Mouse (Mus musculus) left cerebral cortex, postnatal 36 days (tissue): Measurements from ENCODE around the gene Sept1. TPM values are rescaled to one million over a fixed set of nuclear protein-coding genes. Genes with fewer than 3 reads are reported as not detected.

Source experiments
- DNase-seq, 2 experiments: peaks; one replicate each; pipeline ENCODE4 v3.0.0; 2021 to 2022; ENCODE audit warnings: low spot score in 2 of 2, mixed read lengths in 1 of 2
- intact Hi-C: fragments of 180-260 bp; cut with DNase I; formaldehyde crosslinking; loops from one replicate; pipeline ENCODE4 v1.15.1; 2025
- total RNA-seq, 2 experiments: library from RNA; stranded (reverse); gene quantifications; 2 replicates each; pipeline ENCODE4 v1.2.3; 2021

Sept1 gene
- total RNA-seq, 2 experiments from 2014 or later: 3.2 to 5.6 TPM

- no peak for DNase-seq
- intact Hi-C loops: no loop called here
These were observed 9.1 kb downstream of the Sept1 start for GRCm38 (mm10) chr7:127223515-127224478.

DNA sequence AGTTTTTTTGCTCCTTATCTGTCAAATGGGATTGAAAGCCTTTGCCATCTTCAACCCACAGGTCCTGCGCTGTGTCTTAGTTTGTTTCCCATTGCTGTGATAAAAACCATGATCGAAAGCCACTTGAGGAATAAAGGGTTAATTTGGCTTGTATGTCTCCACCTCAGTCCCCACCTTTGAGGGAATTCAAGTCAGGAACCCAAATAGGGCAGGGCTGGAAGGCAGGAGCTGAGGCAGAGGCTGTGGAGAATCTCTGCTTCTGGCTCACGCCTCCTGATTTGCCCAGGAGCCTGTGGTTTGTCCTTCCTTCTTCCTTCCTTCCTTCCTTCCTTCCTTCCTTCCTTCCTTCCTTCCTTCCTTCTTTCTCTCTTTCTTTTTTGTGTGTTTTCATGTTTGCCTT is 9.8 kb downstream of the Sept1 start:
- no peak for DNase-seq
- intact Hi-C loops: no loop called here

DNA sequence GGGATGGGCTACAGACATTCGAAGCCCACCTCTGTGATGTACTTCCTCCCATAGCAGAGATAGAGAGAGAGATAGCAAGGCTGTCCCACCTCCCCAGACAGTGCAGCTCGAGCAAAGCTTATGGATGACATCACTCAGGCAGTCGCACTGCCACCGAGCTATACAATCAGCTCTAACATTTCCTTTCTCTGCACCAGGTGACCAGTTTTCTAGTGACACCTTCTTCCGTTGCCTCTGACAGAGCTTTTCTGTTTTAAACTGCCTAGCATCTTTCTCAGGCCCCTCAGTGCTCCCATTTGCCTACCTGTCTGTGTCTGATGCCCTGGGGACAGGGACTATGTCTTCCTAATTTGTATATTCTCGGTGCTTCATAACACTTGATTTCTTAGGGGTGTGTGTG is 12.5 kb downstream of the Sept1 start:
- intact Hi-C loops: no loop called here
- DNase-seq: no peak

GRCm38 (mm10) chr7:127218670-127219069 is 14.3 kb downstream of the Sept1 start:
- DNase-seq: no peak
- intact Hi-C loops: no loop called here

DNA sequence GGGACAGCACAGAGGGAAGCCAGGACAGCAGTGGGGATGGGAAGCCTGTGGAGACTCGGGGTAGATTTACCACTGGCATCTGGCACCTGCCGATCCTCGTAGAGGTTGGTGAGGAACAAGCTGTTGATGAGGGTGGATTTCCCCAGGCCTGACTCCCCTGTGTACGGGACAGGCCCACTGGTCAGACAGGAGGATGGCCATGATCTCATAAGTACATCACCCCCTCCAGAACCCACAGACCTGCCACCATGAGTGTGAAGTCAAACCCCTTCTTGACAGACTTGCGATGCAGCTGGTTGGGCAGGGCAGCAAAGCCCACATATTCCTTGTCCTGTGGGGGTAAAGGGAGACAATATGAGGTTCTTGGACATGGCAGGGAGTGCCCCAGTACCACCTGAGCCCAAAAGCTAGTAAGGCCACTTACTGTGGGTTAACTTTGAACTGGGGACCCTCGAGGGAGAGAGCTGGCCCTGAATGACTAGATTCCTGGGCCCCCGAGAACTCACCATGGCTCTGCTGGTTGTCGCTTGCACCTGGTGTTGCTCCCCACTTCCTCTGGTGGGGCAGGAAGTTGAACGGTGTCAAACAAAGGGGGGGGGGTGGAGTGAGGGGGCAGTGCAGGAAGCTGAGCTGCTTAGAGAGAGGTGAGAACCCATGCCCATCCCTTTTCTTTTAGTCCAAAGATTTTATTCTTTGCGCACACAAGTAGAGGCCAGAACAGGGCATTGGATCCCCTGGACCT is 14.9 kb downstream of the Sept1 start:
- intact Hi-C loops: no loop called here
- no peak for DNase-seq

- no peak for DNase-seq
- intact Hi-C loops: no loop called here
These were observed 15.5 kb downstream of the Sept1 start for GRCm38 (mm10) chr7:127217475-127217874.

DNA sequence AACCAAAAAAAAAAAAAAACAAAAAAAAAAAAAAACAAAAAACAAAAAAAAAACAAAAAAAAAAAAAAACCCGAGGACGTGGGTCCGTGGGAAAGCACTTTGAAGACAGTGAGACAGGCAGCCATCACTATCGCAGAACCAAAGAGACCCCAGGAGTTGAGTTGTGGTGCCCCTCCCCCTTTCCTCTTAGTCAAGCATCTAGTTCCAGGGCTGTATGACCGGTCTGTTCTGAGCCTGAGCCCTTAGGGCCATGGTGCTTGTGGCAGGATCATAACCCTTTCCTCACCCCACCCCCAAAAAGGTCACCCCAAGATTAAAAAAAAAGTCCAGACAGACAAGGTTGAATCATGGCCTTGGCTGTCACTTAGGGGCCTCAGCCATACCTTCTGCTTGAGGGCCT is 16.6 kb downstream of the Sept1 start:
- intact Hi-C loops: no loop called here
- no peak for DNase-seq

DNA sequence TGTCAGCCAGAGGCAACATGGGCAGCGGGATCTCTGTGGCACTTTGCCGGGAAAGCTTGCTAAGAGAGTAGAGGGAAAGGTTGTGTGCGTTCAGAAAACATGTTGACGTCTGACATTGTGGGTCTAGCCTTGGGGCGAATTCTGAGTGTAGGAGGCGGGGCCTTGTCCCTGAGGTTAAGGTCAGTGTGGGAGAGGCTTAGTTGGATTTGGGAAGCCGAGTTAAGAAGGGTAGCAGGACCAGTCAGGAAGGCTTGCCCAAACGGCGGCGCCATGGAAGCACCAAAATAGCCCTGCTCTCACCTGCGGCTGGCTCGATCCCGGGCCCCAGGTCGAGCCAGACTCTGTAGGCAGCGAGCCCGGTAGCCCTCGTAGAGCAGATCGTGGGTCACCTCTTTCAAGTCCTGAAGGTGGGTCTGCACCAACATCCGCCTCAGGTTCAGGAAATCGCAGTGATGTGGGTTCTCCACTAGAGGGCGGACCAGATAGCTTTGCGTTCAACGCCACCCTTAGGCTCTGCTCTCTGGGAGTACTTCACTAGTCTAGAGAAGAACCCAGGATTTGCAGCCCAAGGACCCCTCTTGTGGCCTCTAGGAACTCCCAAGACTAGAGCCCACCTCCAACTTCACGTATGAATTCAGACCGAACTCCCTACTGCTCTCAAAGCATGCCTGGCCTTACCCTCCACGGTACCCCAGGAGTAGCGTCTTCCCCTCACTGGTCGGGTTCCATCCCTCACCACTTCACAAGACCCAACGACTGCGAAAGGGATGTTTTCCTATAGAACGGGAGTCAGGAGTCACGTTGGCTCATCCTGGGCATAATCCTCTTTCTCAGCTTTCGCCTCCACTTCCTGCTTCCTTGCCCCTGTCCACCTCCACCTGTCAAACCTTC is 17.7 kb downstream of the Sept1 start:
- DNase-seq: peak in 1 of 2 experiments; percentile 42
- intact Hi-C loops: no loop called here

GRCm38 (mm10) chr7:127214521-127214920 is 18.4 kb downstream of the Sept1 start:
- intact Hi-C loops: no loop called here
- no peak for DNase-seq

GRCm38 (mm10) chr7:127213930-127214329 is 19.0 kb downstream of the Sept1 start:
- no peak for DNase-seq
- intact Hi-C loops: no loop called here

GRCm38 (mm10) chr7:127213485-127213884 is 19.4 kb downstream of the Sept1 start:
- intact Hi-C loops: no loop called here
- no peak for DNase-seq

GRCm38 (mm10) chr7:127212432-127213250 is 20.3 kb downstream of the Sept1 start:
- DNase-seq: no peak
- intact Hi-C loops: no loop called here

GRCm38 (mm10) chr7:127211014-127211745 is 21.8 kb downstream of the Sept1 start:
- DNase-seq: no peak
- intact Hi-C loops: no loop called here

GRCm38 (mm10) chr7:127210266-127210665 is 22.7 kb downstream of the Sept1 start:
- DNase-seq: no peak
- intact Hi-C loops: no loop called here

GRCm38 (mm10) chr7:127209851-127210250 is 23.1 kb downstream of the Sept1 start:
- intact Hi-C loops: no loop called here
- no peak for DNase-seq

DNA sequence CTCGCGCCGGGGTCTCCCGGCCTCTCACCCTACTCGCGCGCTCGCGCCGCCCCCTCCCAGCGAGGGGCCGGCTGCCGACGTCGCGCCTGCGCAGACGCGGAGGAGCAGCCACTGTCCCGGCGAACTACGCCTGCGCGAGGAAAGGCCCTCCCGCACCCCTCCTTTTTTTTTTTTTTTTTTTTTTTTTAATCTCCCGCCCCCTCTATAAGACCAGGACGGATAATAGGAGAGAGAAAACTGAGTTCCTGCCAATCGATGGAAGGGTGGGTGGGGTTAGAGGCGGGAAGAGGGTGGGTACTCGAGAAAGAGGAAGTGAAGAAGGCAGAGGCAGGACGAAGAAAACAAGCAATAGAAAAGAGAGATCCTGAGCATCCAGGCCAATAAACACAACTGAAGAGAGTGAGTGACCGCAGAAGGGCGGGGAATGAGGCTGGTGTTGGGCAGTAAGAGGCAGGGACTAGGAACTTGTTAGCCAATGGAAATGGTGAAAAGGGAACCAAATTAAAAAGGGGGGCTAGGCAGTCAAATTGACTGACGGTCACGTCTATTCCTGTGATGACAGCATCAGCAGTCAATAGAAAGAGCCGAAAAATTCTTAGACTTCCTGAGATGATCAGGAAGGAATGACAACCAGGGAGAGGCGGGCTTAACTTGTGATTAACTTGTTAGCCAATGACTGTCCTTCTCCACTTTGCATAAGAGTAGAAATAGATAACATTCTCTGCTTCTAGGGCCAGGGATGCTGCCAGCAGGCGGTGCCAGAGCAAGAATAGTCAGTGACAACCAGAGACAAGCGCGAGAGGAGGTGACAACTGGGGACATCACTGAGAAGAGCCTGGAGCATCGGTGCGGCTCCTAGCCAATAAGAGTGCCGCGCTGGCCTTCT is 24.1 kb downstream of the Sept1 start, which contains the start of gene Mylpf:
TSS of gene Mylpf (plus strand) at position 338 of the 886 bp plus-strand sequence.
- peak; percentile 88 to 90 for DNase-seq
- intact Hi-C loops: no loop called here

GRCm38 (mm10) chr7:127208295-127208552 is 24.7 kb downstream of the Sept1 start, which contains the start of gene Tbc1d10b:
TSS of gene Tbc1d10b (minus strand) at chr7:127208468.
- intact Hi-C loops: no loop called here
- no peak for DNase-seq
